Mouse (Mus musculus) left cerebral cortex, adult 8-10 months (tissue): Measurements from ENCODE around the gene Efna4. TPM values are rescaled to one million over a fixed set of nuclear protein-coding genes. Genes with fewer than 3 reads are reported as not detected.

Experiments used
- DNase-seq, 2 experiments: peaks; one replicate each; pipeline ENCODE4 v3.0.0; 2022; ENCODE audit warnings: low spot score in 2 of 2
- total RNA-seq, 4 experiments: library from RNA; stranded (reverse); gene quantifications; 2 replicates each; pipeline ENCODE4 v1.2.4; 2022

Gene Efna4
- total RNA-seq, 4 experiments from 2014 or later, result 0.22 to 0.46 (median 0.30) TPM; not detected in 1

- DNase-seq, result no peak
Measured at GRCm38 (mm10) chr3:89308089-89308488, 29.7 kb downstream of the Efna4 start.

- no peak for DNase-seq
Measured at GRCm38 (mm10) chr3:89305551-89306325, 32.1 kb downstream of the Efna4 start.

- DNase-seq, result no peak
Measured at GRCm38 (mm10) chr3:89305105-89305504, 32.7 kb downstream of the Efna4 start.

- DNase-seq, result no peak
Measured at GRCm38 (mm10) chr3:89304440-89304839, 33.4 kb downstream of the Efna4 start.

GRCm38 (mm10) chr3:89300514-89300913 is 37.3 kb downstream of the Efna4 start:
- no peak for DNase-seq

GRCm38 (mm10) chr3:89300071-89300470 is 37.8 kb downstream of the Efna4 start:
- DNase-seq, result no peak

- DNase-seq, result no peak
Measured at GRCm38 (mm10) chr3:89299499-89299898, 38.3 kb downstream of the Efna4 start.

GRCm38 (mm10) chr3:89298908-89299307 is 38.9 kb downstream of the Efna4 start:
- DNase-seq, result no peak

- DNase-seq, result no peak
Measured at GRCm38 (mm10) chr3:89296761-89297396, 40.9 kb downstream of the Efna4 start.

GRCm38 (mm10) chr3:89295685-89296230 is 42.1 kb downstream of the Efna4 start:
- DNase-seq, result no peak

GRCm38 (mm10) chr3:89294195-89294594 is 43.6 kb downstream of the Efna4 start:
- no peak for DNase-seq

GRCm38 (mm10) chr3:89293247-89293918 is 44.4 kb downstream of the Efna4 start:
- no peak for DNase-seq

- no peak for DNase-seq
Measured at GRCm38 (mm10) chr3:89292303-89292702, 45.5 kb downstream of the Efna4 start.

GRCm38 (mm10) chr3:89291874-89292273 is 46.0 kb downstream of the Efna4 start:
- no peak for DNase-seq

GRCm38 (mm10) chr3:89288503-89288928 is 49.3 kb downstream of the Efna4 start:
- DNase-seq, result no peak

- DNase-seq, result no peak
Measured at GRCm38 (mm10) chr3:89287286-89287685, 50.5 kb downstream of the Efna4 start.

- no peak for DNase-seq
Measured at GRCm38 (mm10) chr3:89285526-89285925, 52.3 kb downstream of the Efna4 start.

GRCm38 (mm10) chr3:89284261-89284660 is 53.6 kb downstream of the Efna4 start:
- DNase-seq, result no peak
